Mouse (Mus musculus): ENCODE results near the gene Lypd1. TPM values are rescaled to one million over a fixed set of nuclear protein-coding genes. Genes with fewer than 3 reads are reported as not detected.

The Lypd1 gene
- polyA plus RNA-seq (2015; fragmentation: Nextera tagmentation; extraction: Ambion mirVana) = 0.46 and 0.59 TPM in 2 replicates

GRCm38 (mm10) chr1:125912601-125913600 is at the start of gene Lypd1:
TSS of gene Lypd1 (minus strand) at chr1:125913101.
- Histone ChIP-seq H3K9me3 (ENCODE audit: low read length) (no peaks in the 10 kb centered on the region), H3K36me3 (replicated peaks; ENCODE audit: insufficient read depth, low read length) (no peaks in the 10 kb centered on the region), H3K27ac (ENCODE audit: low read depth) (no peak within 1 kb of the TSS), H3K27me3 (ENCODE audit: insufficient read depth, low read length) (peaks cover 31% of the 10 kb centered on the region), H3K4me3 (ENCODE audit: low read depth, low read length) (peak within 1 kb of the TSS; percentile 43), H3K9ac (replicated peaks) (no peak within 1 kb of the TSS), H3K4me1 (ENCODE audit: insufficient read depth) (peaks cover 7% of the 10 kb centered on the region; the same call in 1 of the 2 replicates), H3K4me2 (ENCODE audit: low read depth, low read length) (peak within 1 kb of the TSS; percentile 81)
- ATAC-seq (no peak), DNase-seq (no peak)
- 7% methylated on average over 30 of the region's 30 CpGs for WGBS (ENCODE audit: insufficient replicate concordance)
- TF ChIP-seq EP300 (IDR thresholded peaks at IDR 0.05; ENCODE audit: low read depth) = no peak
- no peak for TF ChIP-seq CTCF (IDR thresholded peaks at IDR 0.05; ENCODE audit: low read depth)

DNA sequence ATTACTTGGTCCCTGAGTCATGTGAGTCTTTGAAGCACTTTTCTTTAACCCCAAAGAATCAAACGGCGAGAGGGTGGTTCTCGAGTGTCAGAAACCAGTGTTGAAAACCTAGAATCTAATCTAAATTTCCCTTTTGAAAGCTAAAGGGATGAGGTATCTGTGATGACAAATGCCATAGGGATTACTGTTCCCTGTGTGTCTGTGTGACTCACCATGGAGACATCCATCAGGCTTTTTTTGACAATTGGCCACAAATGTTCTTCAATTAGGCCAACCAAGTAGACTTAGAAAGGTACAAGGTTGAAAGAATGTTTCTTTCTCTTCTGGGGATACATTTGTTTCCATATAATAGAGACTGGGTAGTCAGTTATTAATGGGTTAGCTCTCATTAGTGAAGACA is 38.1 kb upstream of the Lypd1 start:
- 88% methylated on average over 3 of the region's 3 CpGs for WGBS (ENCODE audit: insufficient replicate concordance)
- Histone ChIP-seq H3K9ac (replicated peaks) (no peak overlapping the region), H3K4me2 (ENCODE audit: low read depth, low read length) (no peak overlapping the region), H3K4me1 (ENCODE audit: insufficient read depth) (no peaks in the 10 kb centered on the region), H3K27ac (ENCODE audit: low read depth) (no peak overlapping the region), H3K27me3 (ENCODE audit: insufficient read depth, low read length) (no peaks in the 10 kb centered on the region), H3K4me3 (ENCODE audit: low read depth, low read length) (no peak overlapping the region), H3K9me3 (ENCODE audit: low read length) (no peaks in the 10 kb centered on the region), H3K36me3 (replicated peaks; ENCODE audit: insufficient read depth, low read length) (no peaks in the 10 kb centered on the region)
- no peak for TF ChIP-seq EP300 (IDR thresholded peaks at IDR 0.05; ENCODE audit: low read depth)
- TF ChIP-seq CTCF (IDR thresholded peaks at IDR 0.05; ENCODE audit: low read depth) = no peak
- DNase-seq = no peak
- ATAC-seq = no peak

- TF ChIP-seq EP300 (IDR thresholded peaks at IDR 0.05; ENCODE audit: low read depth) (no peak), CTCF (IDR thresholded peaks at IDR 0.05; ENCODE audit: low read depth) (no peak)
- H3K4me2 ChIP-seq (ENCODE audit: low read depth, low read length) = no peak overlapping the region
- no peaks in the 10 kb centered on the region for H3K36me3 ChIP-seq (replicated peaks; ENCODE audit: insufficient read depth, low read length)
- 69% methylated on average over 6 of the region's 6 CpGs for WGBS (ENCODE audit: insufficient replicate concordance)
- H3K9ac ChIP-seq (replicated peaks) = no peak overlapping the region
- no peak overlapping the region for H3K27ac ChIP-seq (ENCODE audit: low read depth)
- no peaks in the 10 kb centered on the region for H3K9me3 ChIP-seq (ENCODE audit: low read length)
- DNase-seq = no peak
- no peak overlapping the region for H3K4me3 ChIP-seq (ENCODE audit: low read depth, low read length)
- ATAC-seq = no peak
- H3K4me1 ChIP-seq (ENCODE audit: insufficient read depth) = no peaks in the 10 kb centered on the region
- no peaks in the 10 kb centered on the region for H3K27me3 ChIP-seq (ENCODE audit: insufficient read depth, low read length)
Observed at GRCm38 (mm10) chr1:125949076-125949475, 36.2 kb upstream of the Lypd1 start.

DNA sequence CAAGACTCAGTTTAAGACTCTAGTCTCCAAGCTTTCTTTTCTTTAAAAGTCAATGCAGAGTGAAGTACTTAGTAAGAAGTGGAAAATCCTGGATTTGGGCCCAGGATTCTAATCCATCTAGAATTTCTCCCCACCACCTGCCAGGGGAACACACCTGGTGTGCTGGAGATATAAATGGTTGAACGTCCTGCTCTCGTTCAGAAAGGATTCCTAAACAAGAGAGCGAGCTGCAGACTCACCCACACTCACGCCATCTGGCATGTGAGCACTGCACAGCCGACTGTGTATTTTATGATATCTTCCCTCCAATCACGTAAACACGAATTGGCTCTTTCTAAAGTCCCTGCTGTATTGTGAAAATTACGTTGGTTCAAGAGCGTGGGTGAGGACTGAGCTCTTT is 32.2 kb upstream of the Lypd1 start:
- DNase-seq = no peak
- no peaks in the 10 kb centered on the region for H3K4me1 ChIP-seq (ENCODE audit: insufficient read depth)
- 69% methylated on average over 9 of the region's 9 CpGs for WGBS (ENCODE audit: insufficient replicate concordance)
- ATAC-seq = no peak
- no peaks in the 10 kb centered on the region for H3K27me3 ChIP-seq (ENCODE audit: insufficient read depth, low read length)
- no peaks in the 10 kb centered on the region for H3K36me3 ChIP-seq (replicated peaks; ENCODE audit: insufficient read depth, low read length)
- H3K4me3 ChIP-seq (ENCODE audit: low read depth, low read length) = no peak overlapping the region
- H3K9ac ChIP-seq (replicated peaks) = no peak overlapping the region
- H3K4me2 ChIP-seq (ENCODE audit: low read depth, low read length) = no peak overlapping the region
- no peak overlapping the region for H3K27ac ChIP-seq (ENCODE audit: low read depth)
- TF ChIP-seq CTCF (IDR thresholded peaks at IDR 0.05; ENCODE audit: low read depth) = no peak
- no peak for TF ChIP-seq EP300 (IDR thresholded peaks at IDR 0.05; ENCODE audit: low read depth)
- no peaks in the 10 kb centered on the region for H3K9me3 ChIP-seq (ENCODE audit: low read length)

GRCm38 (mm10) chr1:125943305-125943704 is 30.4 kb upstream of the Lypd1 start:
- Histone ChIP-seq H3K9me3 (ENCODE audit: low read length) (no peaks in the 10 kb centered on the region), H3K27me3 (ENCODE audit: insufficient read depth, low read length) (no peaks in the 10 kb centered on the region), H3K27ac (ENCODE audit: low read depth) (no peak overlapping the region), H3K4me3 (ENCODE audit: low read depth, low read length) (no peak overlapping the region), H3K9ac (replicated peaks) (no peak overlapping the region), H3K36me3 (replicated peaks; ENCODE audit: insufficient read depth, low read length) (no peaks in the 10 kb centered on the region), H3K4me2 (ENCODE audit: low read depth, low read length) (no peak overlapping the region), H3K4me1 (ENCODE audit: insufficient read depth) (no peaks in the 10 kb centered on the region)
- TF ChIP-seq CTCF (IDR thresholded peaks at IDR 0.05; ENCODE audit: low read depth) (no peak), EP300 (IDR thresholded peaks at IDR 0.05; ENCODE audit: low read depth) (no peak)
- 77% methylated on average over 1 of the region's 1 CpGs for WGBS (ENCODE audit: insufficient replicate concordance)
- DNase-seq (no peak), ATAC-seq (no peak)

DNA sequence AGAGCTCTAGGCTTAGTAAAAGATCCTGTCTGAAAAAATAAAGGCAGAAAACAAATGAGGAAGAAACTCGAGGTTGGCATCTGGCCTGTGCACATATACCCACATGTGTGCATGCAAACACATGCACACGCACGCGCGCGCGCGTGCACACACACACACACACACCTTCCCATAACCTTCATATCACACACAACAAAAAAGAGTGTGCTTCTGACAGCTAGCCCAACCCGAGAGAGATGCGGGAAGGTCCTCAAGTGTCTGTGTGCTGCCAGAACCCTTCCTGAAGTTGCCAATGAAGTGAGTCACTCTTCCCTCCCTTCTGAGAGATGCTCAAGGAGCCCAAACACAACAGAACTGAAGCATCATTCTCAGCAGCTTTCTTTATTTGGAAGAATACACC is 12.6 kb upstream of the Lypd1 start:
- Histone ChIP-seq H3K27ac (ENCODE audit: low read depth) (no peak overlapping the region), H3K4me2 (ENCODE audit: low read depth, low read length) (no peak overlapping the region), H3K36me3 (replicated peaks; ENCODE audit: insufficient read depth, low read length) (no peaks in the 10 kb centered on the region), H3K9me3 (ENCODE audit: low read length) (no peaks in the 10 kb centered on the region), H3K27me3 (ENCODE audit: insufficient read depth, low read length) (no peaks in the 10 kb centered on the region), H3K4me1 (ENCODE audit: insufficient read depth) (no peaks in the 10 kb centered on the region), H3K4me3 (ENCODE audit: low read depth, low read length) (no peak overlapping the region), H3K9ac (replicated peaks) (no peak overlapping the region)
- 90% methylated on average over 10 of the region's 10 CpGs for WGBS (ENCODE audit: insufficient replicate concordance)
- TF ChIP-seq CTCF (IDR thresholded peaks at IDR 0.05; ENCODE audit: low read depth) (no peak), EP300 (IDR thresholded peaks at IDR 0.05; ENCODE audit: low read depth) (no peak)
- ATAC-seq (no peak), DNase-seq (no peak)

Data from liver, postnatal 0 days (tissue).